Mouse (Mus musculus): ENCODE results near the gene Gm867. TPM values are rescaled to one million over a fixed set of nuclear protein-coding genes. Genes with fewer than 3 reads are reported as not detected.

Gene Gm867
- polyA plus RNA-seq, 1 experiment from 2014 or later: 0.30 TPM

- Histone ChIP-seq H3K9me3 (no peaks in the 10 kb centered on the region), H3K36me3 (no peaks in the 10 kb centered on the region), H3K9ac (no peak overlapping the region), H3K27ac (no peak overlapping the region), H3K4me1 (replicated peaks) (peaks cover 3% of the 10 kb centered on the region; the same call in 1 of the 2 replicates), H3K4me2 (replicated peaks) (no peak overlapping the region), H3K27me3 (replicated peaks) (no peaks in the 10 kb centered on the region), H3K4me3 (replicated peaks) (no peak overlapping the region)
- ATAC-seq: no peak
- 91% methylated on average over 7 of the region's 7 CpGs for WGBS
Measured at GRCm38 (mm10) chr10:75945213-75945612, 4.7 kb upstream of the Gm867 start.

GRCm38 (mm10) chr10:75944066-75944772, 3.7 kb upstream of the Gm867 start:
- H3K4me1 ChIP-seq (replicated peaks): peaks cover 3% of the 10 kb centered on the region; the same call in 1 of the 2 replicates
- H3K4me3 ChIP-seq (replicated peaks): no peak overlapping the region
- H3K4me2 ChIP-seq (replicated peaks): no peak overlapping the region; the same call in 1 of the 2 replicates
- H3K27ac ChIP-seq: 0 out of 2 replicates have a peak overlapping the region, but pooled peaks have one; percentile 6
- WGBS: 36% methylated on average over 11 of the region's 11 CpGs
- no peaks in the 10 kb centered on the region for H3K36me3 ChIP-seq
- no peak overlapping the region for H3K9ac ChIP-seq
- 0 out of 2 replicates have a peak, but pooled peaks have one; percentile 16 for ATAC-seq
- no peaks in the 10 kb centered on the region for H3K27me3 ChIP-seq (replicated peaks)
- no peaks in the 10 kb centered on the region for H3K9me3 ChIP-seq

- 82% methylated on average over 15 of the region's 15 CpGs for WGBS
- Histone ChIP-seq H3K4me1 (replicated peaks) (peaks cover 3% of the 10 kb centered on the region; the same call in 1 of the 2 replicates), H3K27ac (0 out of 2 replicates have a peak within 1 kb of the TSS, but pooled peaks have one; percentile 6), H3K4me3 (replicated peaks) (no peak within 1 kb of the TSS), H3K4me2 (replicated peaks) (no peak within 1 kb of the TSS; the same call in 1 of the 2 replicates), H3K36me3 (no peaks in the 10 kb centered on the region), H3K9ac (no peak within 1 kb of the TSS), H3K27me3 (replicated peaks) (no peaks in the 10 kb centered on the region), H3K9me3 (no peaks in the 10 kb centered on the region)
- ATAC-seq: no peak
Measured at GRCm38 (mm10) chr10:75942736-75943477, 2.4 kb upstream of the Gm867 start, which contains the start of gene Vpreb3. TSS of gene Vpreb3 (plus strand) at chr10:75943057.

- 75% methylated on average over 9 of the region's 9 CpGs for WGBS
- no peak overlapping the region for H3K27ac ChIP-seq
- no peak overlapping the region for H3K4me3 ChIP-seq (replicated peaks)
- H3K36me3 ChIP-seq: no peaks in the 10 kb centered on the region
- H3K9me3 ChIP-seq: no peaks in the 10 kb centered on the region
- peaks cover 4% of the 10 kb centered on the region for H3K4me1 ChIP-seq (replicated peaks)
- H3K27me3 ChIP-seq (replicated peaks): no peaks in the 10 kb centered on the region
- no peak overlapping the region for H3K9ac ChIP-seq
- no peak overlapping the region for H3K4me2 ChIP-seq (replicated peaks)
- no peak for ATAC-seq
Measured at GRCm38 (mm10) chr10:75941042-75941824, 761 bp upstream of the Gm867 start.

GRCm38 (mm10) chr10:75939481-75940234, 814 bp downstream of the Gm867 start:
- H3K9me3 ChIP-seq: no peaks in the 10 kb centered on the region
- no peaks in the 10 kb centered on the region for H3K36me3 ChIP-seq
- H3K9ac ChIP-seq: no peak overlapping the region
- H3K4me2 ChIP-seq (replicated peaks): no peak overlapping the region
- 57% methylated on average over 9 of the region's 9 CpGs for WGBS
- no peak overlapping the region for H3K4me3 ChIP-seq (replicated peaks)
- H3K27ac ChIP-seq: no peak overlapping the region
- no peak for ATAC-seq
- H3K4me1 ChIP-seq (replicated peaks): peaks cover 14% of the 10 kb centered on the region
- 0 out of 2 replicates have a peak, but pooled peaks cover 5% of the 10 kb centered on the region for H3K27me3 ChIP-seq (replicated peaks)

- ATAC-seq: no peak
- Histone ChIP-seq H3K36me3 (no peaks in the 10 kb centered on the region), H3K4me1 (replicated peaks) (peaks cover 12% of the 10 kb centered on the region), H3K27ac (no peak overlapping the region), H3K27me3 (replicated peaks) (0 out of 2 replicates have a peak, but pooled peaks cover 5% of the 10 kb centered on the region), H3K4me2 (replicated peaks) (no peak overlapping the region), H3K4me3 (replicated peaks) (no peak overlapping the region), H3K9ac (no peak overlapping the region), H3K9me3 (no peaks in the 10 kb centered on the region)
- 48% methylated on average over 10 of the region's 10 CpGs for WGBS
Measured at GRCm38 (mm10) chr10:75937851-75938643, 2.4 kb downstream of the Gm867 start.

GRCm38 (mm10) chr10:75936909-75937667, 3.4 kb downstream of the Gm867 start:
- Histone ChIP-seq H3K27ac (no peak overlapping the region), H3K36me3 (no peaks in the 10 kb centered on the region), H3K9ac (no peak overlapping the region), H3K9me3 (no peaks in the 10 kb centered on the region), H3K4me3 (replicated peaks) (no peak overlapping the region), H3K4me1 (replicated peaks) (peaks cover 12% of the 10 kb centered on the region), H3K27me3 (replicated peaks) (0 out of 2 replicates have a peak, but pooled peaks cover 5% of the 10 kb centered on the region), H3K4me2 (replicated peaks) (peak overlapping the region; percentile 79)
- no peak for ATAC-seq
- WGBS: 52% methylated on average over 18 of the region's 18 CpGs

- ATAC-seq: peak; percentile 89
- Histone ChIP-seq H3K9me3 (no peaks in the 10 kb centered on the region), H3K27me3 (replicated peaks) (0 out of 2 replicates have a peak, but pooled peaks cover 9% of the 10 kb centered on the region), H3K27ac (peak within 1 kb of the TSS; percentile 72; the same call in 1 of the 2 replicates), H3K9ac (peak within 1 kb of the TSS; percentile 58), H3K4me1 (replicated peaks) (peaks cover 23% of the 10 kb centered on the region), H3K4me3 (replicated peaks) (peak within 1 kb of the TSS; percentile 62), H3K4me2 (replicated peaks) (peak within 1 kb of the TSS; percentile 79), H3K36me3 (no peaks in the 10 kb centered on the region)
- 2% methylated on average over 51 of the region's 51 CpGs for WGBS
Measured at GRCm38 (mm10) chr10:75935680-75936541, 4.6 kb downstream of the Gm867 start, which contains the start of gene Mmp11. TSS of gene Mmp11 (minus strand) at chr10:75936496.

- no peak for ATAC-seq
- no peaks in the 10 kb centered on the region for H3K36me3 ChIP-seq
- no peaks in the 10 kb centered on the region for H3K9me3 ChIP-seq
- H3K27me3 ChIP-seq (replicated peaks): 0 out of 2 replicates have a peak, but pooled peaks cover 9% of the 10 kb centered on the region
- WGBS: 59% methylated on average over 1 of the region's 1 CpGs
- no peak overlapping the region for H3K27ac ChIP-seq
- peaks cover 31% of the 10 kb centered on the region for H3K4me1 ChIP-seq (replicated peaks)
- no peak overlapping the region; the same call in 1 of the 2 replicates for H3K4me3 ChIP-seq (replicated peaks)
- H3K4me2 ChIP-seq (replicated peaks): peak overlapping the region; percentile 79
- no peak overlapping the region for H3K9ac ChIP-seq
Measured at GRCm38 (mm10) chr10:75934991-75935390, 5.5 kb downstream of the Gm867 start.

All from intestine, embryonic 15.5 days (tissue).